Mouse (Mus musculus): ENCODE data around the gene Tmem243. TPM values are rescaled to one million over a fixed set of nuclear protein-coding genes. Genes with fewer than 3 reads are reported as not detected.
"Not testable (repeated sequence)": the region's sequence is repeated elsewhere in the genome, so short reads cannot be mapped to it uniquely, and the experiment has no call there.

Gene Tmem243
- total RNA-seq, 2 experiments from 2014 or later, result 6.6 to 6.7 TPM

DNA sequence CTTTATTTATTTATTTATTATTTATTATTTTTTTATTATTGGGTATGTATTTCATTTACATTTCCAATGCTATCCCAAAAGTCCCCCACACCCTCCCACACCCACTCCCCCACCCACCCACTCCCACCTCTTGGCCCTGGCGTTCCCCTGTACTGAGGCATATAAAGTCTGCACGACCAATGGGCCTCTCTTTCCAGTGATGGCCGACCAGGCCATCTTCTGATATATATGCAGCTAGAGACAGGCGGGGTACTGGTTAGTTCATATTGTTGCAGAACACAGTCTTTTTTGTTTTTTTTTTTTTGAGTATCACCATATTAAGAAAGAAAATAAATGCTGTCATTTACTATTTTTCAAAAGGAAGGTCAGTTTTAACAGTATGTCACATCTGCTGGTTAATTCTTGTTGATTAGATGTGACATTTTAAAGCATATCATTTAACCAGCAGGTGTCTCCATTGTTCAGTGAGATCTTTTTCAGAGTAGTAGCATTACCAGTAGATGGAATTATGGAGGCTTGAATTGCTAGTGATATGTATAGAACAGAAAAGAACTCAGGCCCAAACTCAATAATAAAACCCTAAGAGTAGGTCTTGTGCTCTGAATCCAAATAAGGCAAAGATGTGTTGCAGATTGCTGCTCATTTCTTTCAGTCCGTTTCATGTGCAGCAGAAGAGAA, 69.0 kb downstream of the Tmem243 start:
- not testable (repeated sequence) for DNase-seq

- no peak for DNase-seq
Measured at GRCm38 (mm10) chr5:9173295-9173694, 72.8 kb downstream of the Tmem243 start.

DNA sequence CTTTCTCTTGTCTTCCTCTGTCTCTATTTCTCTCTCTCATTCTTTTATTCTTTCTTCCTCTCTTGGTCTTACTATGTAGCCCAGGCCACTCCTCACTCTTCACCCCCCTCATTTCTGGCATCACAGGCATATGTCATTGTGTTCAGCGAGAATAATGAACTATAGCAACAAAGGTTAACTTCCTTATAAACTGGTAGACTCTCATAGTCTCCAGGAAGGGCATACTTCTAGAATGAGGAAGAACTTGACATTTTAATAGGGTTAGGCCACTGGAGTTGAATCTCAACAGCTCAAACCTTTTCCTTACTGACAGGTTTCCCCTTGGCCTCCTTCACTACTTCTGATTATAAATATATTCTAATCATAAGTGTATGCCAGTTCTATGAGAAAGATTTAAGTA, 86.0 kb downstream of the Tmem243 start:
- no peak for DNase-seq

Other genes starting within 250 kb of the Tmem243 start
- gene Abcb4, start 207.0 kb upstream of the Tmem243 start, total RNA-seq (2021), result 10 to 100 TPM; 56.1 to 63.5 TPM
- gene Crot, start 103.3 kb upstream of the Tmem243 start, total RNA-seq (2021), result 10 to 100 TPM; 22.6 to 24.4 TPM
- gene Dmtf1, start 61.1 kb downstream of the Tmem243 start, total RNA-seq (2021), result 1 to 10 TPM; 8.6 to 9.4 TPM
- gene 9330182L06Rik, start 165.4 kb downstream of the Tmem243 start, total RNA-seq (2021), result under 1 TPM in 1 of 2 experiments, not detected in 1; 0.13 TPM